Mouse (Mus musculus) heart, adult 2 months (tissue): ENCODE measurements around the gene Ltf.

Experiments
- CTCF ChIP-seq: fragments of 200-600 bp; IDR thresholded peaks from 2 replicates; pipeline ENCODE4 v1.8.1; 2022; ENCODE audit warnings: antibody characterized with exemption, mild to moderate bottlenecking, moderate library complexity
- EP300 ChIP-seq: fragments of 200-500 bp; IDR thresholded peaks from 2 replicates; pipeline ENCODE4 v1.6.1; 2011; ENCODE audit warnings: low read depth, low read length, control low read depth; ENCODE audit not compliant: insufficient read depth
- POLR2A ChIP-seq: fragments of 200-500 bp; IDR thresholded peaks from 2 replicates; pipeline ENCODE4 v1.6.1; 2011; ENCODE audit warnings: mild to moderate bottlenecking, low read depth, low read length, control low read depth; ENCODE audit not compliant: insufficient read depth

- TF ChIP-seq CTCF (no peak), POLR2A (no peak), EP300 (no peak)
Measured at GRCm38 (mm10) chr9:110984096-110984495, 35.0 kb upstream of the Ltf start.
